Mouse (Mus musculus): ENCODE results near the gene Fbxo3. TPM values are rescaled to one million over a fixed set of nuclear protein-coding genes. Genes with fewer than 3 reads are reported as not detected.
"Not testable (repeated sequence)": the region's sequence is repeated elsewhere in the genome, so short reads cannot be mapped to it uniquely, and the experiment has no call there.

The Fbxo3 gene
- total and polyA plus RNA-seq, 2 experiments: 32.5 to 95.9 TPM

- no peak for DNase-seq (ENCODE audit: extremely low read depth, low read depth, low spot score)
- H3K4me1 ChIP-seq (ENCODE audit: control insufficient read depth, insufficient read depth, low read length): peaks cover 11% of the 10 kb centered on the region
- H3K36me3 ChIP-seq (ENCODE audit: control insufficient read depth, insufficient read depth, low read length): peaks cover 1% of the 10 kb centered on the region; the same call in 1 of the 2 replicates
- peaks cover 12% of the 10 kb centered on the region; the same call in 1 of the 2 replicates for H3K79me2 ChIP-seq (ENCODE audit: control insufficient read depth, insufficient read depth, low read length)
- no peak overlapping the region for H3K9ac ChIP-seq (ENCODE audit: low read depth, low read length)
- TF ChIP-seq POLR2A (IDR thresholded peaks at IDR 0.05; ENCODE audit: extremely low read depth, insufficient read depth, low read length) (no peak), CTCF (IDR thresholded peaks at IDR 0.05; ENCODE audit: low read depth, low read length) (no peak)
- H3K27me3 ChIP-seq (ENCODE audit: control insufficient read depth, insufficient read depth, low read length): no peaks in the 10 kb centered on the region
- 91% methylated on average over 2 of the region's 2 CpGs for WGBS
- H3K27ac ChIP-seq (replicated peaks; ENCODE audit: insufficient read depth, low read depth, low read length): peak overlapping the region; percentile 46; the same call in 1 of the 2 replicates
- H3K4me3 ChIP-seq (ENCODE audit: insufficient read depth, low read depth, low read length): no peak overlapping the region
Observed at GRCm38 (mm10) chr2:104099231-104099585, 71.7 kb downstream of the Fbxo3 start.

GRCm38 (mm10) chr2:104099946-104100345 lies 72.4 kb downstream of the Fbxo3 start:
- Histone ChIP-seq H3K27ac (replicated peaks; ENCODE audit: insufficient read depth, low read depth, low read length) (no peak overlapping the region), H3K4me3 (ENCODE audit: insufficient read depth, low read depth, low read length) (no peak overlapping the region), H3K9ac (ENCODE audit: low read depth, low read length) (no peak overlapping the region)

DNA sequence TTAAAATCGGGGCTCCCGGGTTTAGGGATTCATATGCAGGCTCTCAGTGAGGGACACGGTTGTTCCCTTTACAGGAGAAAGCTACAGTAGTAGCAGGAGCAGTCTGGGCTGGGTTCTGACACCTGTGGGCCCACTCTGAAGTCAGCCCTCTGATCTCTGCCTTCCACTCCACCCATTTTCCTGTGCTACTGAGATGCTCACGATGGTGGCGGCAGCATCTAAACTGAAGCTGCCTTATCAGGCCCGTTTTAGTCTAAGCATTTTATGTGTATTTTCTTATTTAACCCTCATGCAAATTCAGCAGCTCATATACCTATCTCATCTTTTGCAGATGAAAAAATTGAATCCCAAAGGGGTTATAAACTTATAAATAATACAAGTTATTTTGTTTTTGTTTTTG lies 77.3 kb downstream of the Fbxo3 start:
- Histone ChIP-seq H3K9ac (ENCODE audit: low read depth, low read length) (no peak overlapping the region), H3K27me3 (ENCODE audit: control insufficient read depth, insufficient read depth, low read length) (no peaks in the 10 kb centered on the region), H3K4me1 (ENCODE audit: control insufficient read depth, insufficient read depth, low read length) (peaks cover 13% of the 10 kb centered on the region), H3K27ac (replicated peaks; ENCODE audit: insufficient read depth, low read depth, low read length) (no peak overlapping the region), H3K36me3 (ENCODE audit: control insufficient read depth, insufficient read depth, low read length) (peaks cover 5% of the 10 kb centered on the region; the same call in 1 of the 2 replicates), H3K79me2 (ENCODE audit: control insufficient read depth, insufficient read depth, low read length) (peaks cover 17% of the 10 kb centered on the region; the same call in 1 of the 2 replicates), H3K4me3 (ENCODE audit: insufficient read depth, low read depth, low read length) (no peak overlapping the region)
- no peak for DNase-seq (ENCODE audit: extremely low read depth, low read depth, low spot score)
- 87% methylated on average over 6 of the region's 6 CpGs for WGBS
- TF ChIP-seq CTCF (IDR thresholded peaks at IDR 0.05; ENCODE audit: low read depth, low read length) (no peak), POLR2A (IDR thresholded peaks at IDR 0.05; ENCODE audit: extremely low read depth, insufficient read depth, low read length) (no peak)

More at GRCm38 (mm10) chr2:104099946-104100345, 72.4 kb downstream of the Fbxo3 start:
- 59% methylated on average over 1 of the region's 1 CpGs for WGBS
- H3K79me2 ChIP-seq (ENCODE audit: control insufficient read depth, insufficient read depth, low read length): peaks cover 17% of the 10 kb centered on the region; the same call in 1 of the 2 replicates
- TF ChIP-seq CTCF (IDR thresholded peaks at IDR 0.05; ENCODE audit: low read depth, low read length) (no peak), POLR2A (IDR thresholded peaks at IDR 0.05; ENCODE audit: extremely low read depth, insufficient read depth, low read length) (no peak)
- no peak for DNase-seq (ENCODE audit: extremely low read depth, low read depth, low spot score)
- H3K36me3 ChIP-seq (ENCODE audit: control insufficient read depth, insufficient read depth, low read length): peaks cover 5% of the 10 kb centered on the region; the same call in 1 of the 2 replicates
- H3K27me3 ChIP-seq (ENCODE audit: control insufficient read depth, insufficient read depth, low read length): no peaks in the 10 kb centered on the region
- H3K4me1 ChIP-seq (ENCODE audit: control insufficient read depth, insufficient read depth, low read length): peaks cover 11% of the 10 kb centered on the region

DNA sequence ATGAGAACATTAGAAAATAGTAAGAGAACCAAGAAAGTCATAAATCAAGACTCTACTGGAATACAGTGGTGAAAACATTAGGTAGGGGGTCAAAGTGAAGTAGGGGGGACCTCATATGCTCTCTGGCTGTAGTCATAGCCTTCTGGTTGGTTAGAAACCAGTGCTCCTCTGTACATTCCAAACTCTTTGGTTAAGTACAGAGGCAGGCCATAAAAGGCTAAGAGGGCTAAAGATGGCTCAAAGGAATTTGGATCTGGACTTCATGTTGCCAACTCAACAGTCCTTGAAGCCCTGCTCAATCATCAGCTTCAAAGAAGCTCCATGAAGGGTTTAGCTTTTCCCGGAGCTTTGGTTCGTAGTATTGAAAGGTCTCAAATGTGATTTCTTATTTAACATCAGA lies 81.5 kb downstream of the Fbxo3 start:
- not testable (repeated sequence) for H3K9ac ChIP-seq (ENCODE audit: low read depth, low read length); H3K4me3 ChIP-seq (ENCODE audit: insufficient read depth, low read depth, low read length); DNase-seq (ENCODE audit: extremely low read depth, low read depth, low spot score); H3K36me3 ChIP-seq (ENCODE audit: control insufficient read depth, insufficient read depth, low read length); H3K27me3 ChIP-seq (ENCODE audit: control insufficient read depth, insufficient read depth, low read length); H3K27ac ChIP-seq (replicated peaks; ENCODE audit: insufficient read depth, low read depth, low read length); H3K79me2 ChIP-seq (ENCODE audit: control insufficient read depth, insufficient read depth, low read length)
- H3K4me1 ChIP-seq (ENCODE audit: control insufficient read depth, insufficient read depth, low read length): peaks cover 18% of the 10 kb centered on the region
- 91% methylated on average over 2 of the region's 2 CpGs for WGBS

DNA sequence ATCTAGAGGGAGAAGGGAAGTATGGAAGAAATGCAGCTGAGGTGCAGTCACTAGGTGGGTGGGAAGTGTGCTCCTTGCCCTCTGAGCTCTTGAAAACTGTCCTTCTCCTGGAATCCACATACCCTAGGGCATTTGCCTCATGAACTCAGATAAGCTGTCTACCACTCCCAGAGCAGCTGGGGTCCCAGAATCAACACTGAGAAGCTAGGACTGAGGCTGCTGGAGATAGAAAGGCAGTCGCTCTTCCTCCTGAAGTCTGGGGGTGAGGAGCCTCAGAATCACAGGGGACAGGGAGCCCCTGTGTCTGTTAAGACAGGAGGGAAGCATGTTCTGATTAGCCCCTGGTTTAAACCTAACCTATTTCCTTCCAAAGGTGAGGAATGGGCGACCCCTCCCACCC lies 82.0 kb downstream of the Fbxo3 start:
- H3K27me3 ChIP-seq (ENCODE audit: control insufficient read depth, insufficient read depth, low read length): no peaks in the 10 kb centered on the region
- 78% methylated on average over 2 of the region's 2 CpGs for WGBS
- peaks cover 3% of the 10 kb centered on the region; the same call in 1 of the 2 replicates for H3K79me2 ChIP-seq (ENCODE audit: control insufficient read depth, insufficient read depth, low read length)
- TF ChIP-seq POLR2A (IDR thresholded peaks at IDR 0.05; ENCODE audit: extremely low read depth, insufficient read depth, low read length) (no peak), CTCF (IDR thresholded peaks at IDR 0.05; ENCODE audit: low read depth, low read length) (no peak)
- peaks cover 18% of the 10 kb centered on the region for H3K4me1 ChIP-seq (ENCODE audit: control insufficient read depth, insufficient read depth, low read length)
- peak overlapping the region; percentile 10; the same call in 1 of the 2 replicates for H3K27ac ChIP-seq (replicated peaks; ENCODE audit: insufficient read depth, low read depth, low read length)
- no peak overlapping the region for H3K4me3 ChIP-seq (ENCODE audit: insufficient read depth, low read depth, low read length)
- no peak for DNase-seq (ENCODE audit: extremely low read depth, low read depth, low spot score)
- H3K9ac ChIP-seq (ENCODE audit: low read depth, low read length): no peak overlapping the region
- 0 out of 2 replicates have a peak, but pooled peaks cover under 1% of the 10 kb centered on the region for H3K36me3 ChIP-seq (ENCODE audit: control insufficient read depth, insufficient read depth, low read length)

- no peak for DNase-seq (ENCODE audit: extremely low read depth, low read depth, low spot score)
- H3K27ac ChIP-seq (replicated peaks; ENCODE audit: insufficient read depth, low read depth, low read length): peak overlapping the region; percentile 16; the same call in 1 of the 2 replicates
- H3K9ac ChIP-seq (ENCODE audit: low read depth, low read length): no peak overlapping the region
- H3K4me3 ChIP-seq (ENCODE audit: insufficient read depth, low read depth, low read length): no peak overlapping the region
- H3K36me3 ChIP-seq (ENCODE audit: control insufficient read depth, insufficient read depth, low read length): no peaks in the 10 kb centered on the region
- H3K79me2 ChIP-seq (ENCODE audit: control insufficient read depth, insufficient read depth, low read length): no peaks in the 10 kb centered on the region
- no peaks in the 10 kb centered on the region for H3K27me3 ChIP-seq (ENCODE audit: control insufficient read depth, insufficient read depth, low read length)
- no peak for TF ChIP-seq CTCF (IDR thresholded peaks at IDR 0.05; ENCODE audit: low read depth, low read length)
- TF ChIP-seq POLR2A (IDR thresholded peaks at IDR 0.05; ENCODE audit: extremely low read depth, insufficient read depth, low read length): no peak
- 79% methylated on average over 4 of the region's 4 CpGs for WGBS
- peaks cover 18% of the 10 kb centered on the region for H3K4me1 ChIP-seq (ENCODE audit: control insufficient read depth, insufficient read depth, low read length)
Observed at GRCm38 (mm10) chr2:104110031-104110430, 82.5 kb downstream of the Fbxo3 start.

DNA sequence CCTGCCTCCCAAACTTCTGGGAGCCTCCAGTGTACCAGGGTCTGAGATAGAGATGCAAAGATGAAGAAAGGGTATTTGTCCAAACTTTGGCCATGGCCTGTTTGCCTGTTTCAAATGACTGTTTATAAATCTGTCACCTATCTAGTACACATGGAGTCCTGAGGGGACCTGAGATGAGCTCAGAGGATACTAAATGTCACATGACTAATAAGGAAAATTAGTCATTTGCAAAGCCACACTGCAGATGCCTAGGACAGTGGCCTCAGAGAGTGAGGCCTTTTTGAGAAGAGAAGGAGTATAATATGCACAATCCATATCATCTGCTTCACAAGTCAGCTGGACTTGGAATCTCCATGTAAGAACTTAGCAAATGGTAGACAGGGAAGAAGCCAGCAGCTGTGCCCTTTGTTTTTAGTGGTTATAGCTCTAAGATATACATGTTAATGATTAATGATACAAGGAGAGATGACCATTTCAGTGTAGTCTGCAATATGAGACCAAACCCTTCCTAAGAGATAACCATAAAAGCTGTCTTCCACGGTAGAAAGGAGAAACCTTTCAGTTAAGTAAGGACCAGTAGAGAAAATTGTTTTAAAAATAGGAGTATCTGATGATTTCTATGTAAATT lies 83.8 kb downstream of the Fbxo3 start:
- not testable (repeated sequence) for H3K36me3 ChIP-seq (ENCODE audit: control insufficient read depth, insufficient read depth, low read length); H3K4me3 ChIP-seq (ENCODE audit: insufficient read depth, low read depth, low read length); DNase-seq (ENCODE audit: extremely low read depth, low read depth, low spot score); H3K27ac ChIP-seq (replicated peaks; ENCODE audit: insufficient read depth, low read depth, low read length); H3K79me2 ChIP-seq (ENCODE audit: control insufficient read depth, insufficient read depth, low read length); H3K27me3 ChIP-seq (ENCODE audit: control insufficient read depth, insufficient read depth, low read length); H3K9ac ChIP-seq (ENCODE audit: low read depth, low read length)
- H3K4me1 ChIP-seq (ENCODE audit: control insufficient read depth, insufficient read depth, low read length): peaks cover 15% of the 10 kb centered on the region
- no CpG with 5 or more reads among the region's 1 CpGs for WGBS

Measured in liver, adult 2 months (tissue).